Mouse (Mus musculus) liver (tissue): ENCODE measurements around the gene Tenm4.

ENCODE experiments used
- DNase-seq: peaks from one replicate; pipeline ENCODE4 v3.0.0-alpha.2; 2020; ENCODE audit warnings: mixed read lengths

Tenm4 gene

GRCm38 (mm10) chr7:96879593-96879992 lies 708.5 kb downstream of the Tenm4 start:
- DNase-seq = no peak

GRCm38 (mm10) chr7:96880221-96880944 lies 709.3 kb downstream of the Tenm4 start:
- no peak for DNase-seq

- no peak for DNase-seq
Observed at GRCm38 (mm10) chr7:96883297-96883696, 712.3 kb downstream of the Tenm4 start.

- no peak for DNase-seq
Observed at GRCm38 (mm10) chr7:96887088-96887654, 716.1 kb downstream of the Tenm4 start.

GRCm38 (mm10) chr7:96889061-96890034 lies 718.3 kb downstream of the Tenm4 start:
- DNase-seq = no peak

- no peak for DNase-seq
Observed at GRCm38 (mm10) chr7:96890035-96890621, 719.1 kb downstream of the Tenm4 start.

GRCm38 (mm10) chr7:96890987-96891386 lies 719.9 kb downstream of the Tenm4 start:
- DNase-seq = no peak

- DNase-seq = no peak
Observed at GRCm38 (mm10) chr7:96899036-96899569, 728.1 kb downstream of the Tenm4 start.

GRCm38 (mm10) chr7:96902183-96902582 lies 731.1 kb downstream of the Tenm4 start:
- no peak for DNase-seq

- DNase-seq = no peak
Observed at GRCm38 (mm10) chr7:96903088-96903985, 732.3 kb downstream of the Tenm4 start.

GRCm38 (mm10) chr7:96904442-96904841 lies 733.4 kb downstream of the Tenm4 start:
- DNase-seq = no peak

GRCm38 (mm10) chr7:96904936-96905335 lies 733.9 kb downstream of the Tenm4 start:
- DNase-seq = no peak

- DNase-seq = no peak
Observed at GRCm38 (mm10) chr7:96905422-96905821, 734.4 kb downstream of the Tenm4 start.

- DNase-seq = no peak
Observed at GRCm38 (mm10) chr7:96906216-96906615, 735.2 kb downstream of the Tenm4 start.

GRCm38 (mm10) chr7:96907971-96908680 lies 737.1 kb downstream of the Tenm4 start:
- no peak for DNase-seq

GRCm38 (mm10) chr7:96909856-96910255 lies 738.8 kb downstream of the Tenm4 start:
- no peak for DNase-seq

- no peak for DNase-seq
Observed at GRCm38 (mm10) chr7:96910310-96910960, 739.4 kb downstream of the Tenm4 start.

GRCm38 (mm10) chr7:96914031-96914430 lies 743.0 kb downstream of the Tenm4 start:
- peak; percentile 87 for DNase-seq

GRCm38 (mm10) chr7:96915452-96916105 lies 744.5 kb downstream of the Tenm4 start:
- DNase-seq = peak; percentile 32
